34 mouse cellular contexts compared by ENCODE assay signal in genomic region chr3:143986798-143987197, GRCm38 (mm10).
"Had no signal": no experiment of that assay in that cellular context is flagged by ENCODE, and none has a peak within 500 bp of the region (broad histone marks: within the 10 kb centered on the region; RNA-seq: fewer than 3 reads in every experiment).

No protein-coding gene starts in this region.

- H3K27ac ChIP-seq: heart, embryonic 13.5 days; heart, embryonic 15.5 days; hindbrain, embryonic 10.5 days; hindbrain, embryonic 12.5 days; hindbrain, embryonic 13.5 days; hindbrain, embryonic 14.5 days; hindbrain, embryonic 15.5 days; hindbrain, postnatal 0 days; intestine, embryonic 15.5 days; kidney, embryonic 15.5 days; kidney, postnatal 0 days; layer of hippocampus, adult 2 months; left cerebral cortex, adult 2 months had no signal

- H3K27me3 ChIP-seq: heart, embryonic 12.5 days; heart, embryonic 13.5 days; heart, embryonic 15.5 days; hindbrain, embryonic 12.5 days; hindbrain, embryonic 13.5 days; hindbrain, embryonic 15.5 days; intestine, embryonic 15.5 days; kidney, embryonic 15.5 days had no signal

- DNase-seq: heart, postnatal 10 days; heart, postnatal 14 days; heart, postnatal 36 days; heart, postnatal 4 days; kidney, adult 11 months; kidney, adult 18-20 months; kidney, adult 2 months; kidney, adult 8-10 months; kidney, adult 9 months; kidney, postnatal 10 days; kidney, postnatal 14 days; kidney, postnatal 25 days; kidney, postnatal 36 days; kidney, postnatal 4 days; layer of hippocampus, adult 9-11 months; layer of hippocampus, postnatal 36 days had no signal

- H3K4me3 ChIP-seq: heart, embryonic 12.5 days; heart, embryonic 13.5 days; heart, embryonic 15.5 days; hindbrain, embryonic 10.5 days; hindbrain, embryonic 12.5 days; hindbrain, embryonic 13.5 days; hindbrain, embryonic 15.5 days; intestine, embryonic 15.5 days; kidney, embryonic 15.5 days; layer of hippocampus, adult 2 months; left cerebral cortex, adult 2 months had no signal

- H3K36me3 ChIP-seq: heart, embryonic 12.5 days; heart, embryonic 13.5 days; heart, embryonic 15.5 days; hindbrain, embryonic 10.5 days; hindbrain, embryonic 12.5 days; hindbrain, embryonic 13.5 days; hindbrain, embryonic 15.5 days; intestine, embryonic 15.5 days; kidney, embryonic 15.5 days had no signal

- H3K9ac ChIP-seq: heart, embryonic 12.5 days; heart, embryonic 13.5 days; heart, embryonic 15.5 days; hindbrain, embryonic 12.5 days; hindbrain, embryonic 13.5 days; hindbrain, embryonic 14.5 days; hindbrain, embryonic 15.5 days; intestine, embryonic 15.5 days; kidney, embryonic 15.5 days had no signal

- H3K4me1 ChIP-seq: heart, embryonic 15.5 days; hindbrain, embryonic 12.5 days; hindbrain, embryonic 13.5 days; hindbrain, embryonic 15.5 days; intestine, embryonic 15.5 days; kidney, embryonic 15.5 days had no signal

- H3K9me3 ChIP-seq: heart, embryonic 12.5 days; heart, embryonic 13.5 days; heart, embryonic 15.5 days; hindbrain, embryonic 13.5 days; hindbrain, embryonic 15.5 days; intestine, embryonic 15.5 days; kidney, embryonic 15.5 days had no signal

- H3K4me2 ChIP-seq: heart, embryonic 11.5 days; heart, embryonic 12.5 days; heart, embryonic 13.5 days; heart, embryonic 15.5 days; hindbrain, embryonic 12.5 days; hindbrain, embryonic 13.5 days; hindbrain, embryonic 14.5 days; hindbrain, embryonic 15.5 days; intestine, embryonic 15.5 days; kidney, embryonic 15.5 days had no signal

- ATAC-seq: hindbrain, postnatal 0 days; inflammation-experienced regulatory T-cells, adult 6 months; intestine, embryonic 15.5 days; intestine, embryonic 16.5 days; intestine, postnatal 0 days had no signal
